In genomic region chr12:30061503-30062117, GRCm38 (mm10) we compare ENCODE assay signal across 24 mouse cellular contexts.
"Had no signal": no experiment of that assay in that cellular context is flagged by ENCODE, and none has a peak within 500 bp of the region (broad histone marks: within the 10 kb centered on the region; RNA-seq: fewer than 3 reads in every experiment).

No protein-coding gene starts in this region.

- H3K4me2 ChIP-seq: limb, embryonic 13.5 days; liver, embryonic 12.5 days; liver, embryonic 15.5 days; lung, embryonic 15.5 days; midbrain, embryonic 13.5 days; neural tube, embryonic 13.5 days had no signal

- H3K4me3 ChIP-seq: limb, embryonic 13.5 days; liver, embryonic 12.5 days; liver, embryonic 15.5 days; lung, embryonic 15.5 days; megakaryocyte, embryonic 14.5 days; midbrain, embryonic 10.5 days; midbrain, embryonic 13.5 days; myocyte; neural tube, embryonic 13.5 days had no signal

- H3K27ac ChIP-seq: limb, embryonic 13.5 days; liver, embryonic 12.5 days; liver, embryonic 15.5 days; lung, embryonic 15.5 days; midbrain, embryonic 10.5 days; midbrain, embryonic 13.5 days; neural tube, embryonic 13.5 days; stomach, postnatal 0 days had no signal

- H3K9me3 ChIP-seq: limb, embryonic 13.5 days; liver, embryonic 12.5 days; liver, embryonic 15.5 days; lung, embryonic 15.5 days; megakaryocyte, embryonic 14.5 days; midbrain, embryonic 10.5 days; midbrain, embryonic 13.5 days; neural tube, embryonic 13.5 days had no signal

- H3K4me1 ChIP-seq: liver, embryonic 12.5 days; liver, embryonic 15.5 days; lung, embryonic 15.5 days; megakaryocyte, embryonic 14.5 days; midbrain, embryonic 10.5 days; midbrain, embryonic 13.5 days; neural tube, embryonic 13.5 days had no signal

- ATAC-seq: liver, embryonic 12.5 days; midbrain, embryonic 13.5 days; midbrain, embryonic 16.5 days had no signal

- H3K9ac ChIP-seq: limb, embryonic 13.5 days; liver, embryonic 12.5 days; liver, embryonic 15.5 days; lung, embryonic 15.5 days; midbrain, embryonic 13.5 days; neural tube, embryonic 13.5 days had no signal

- DNase-seq: kidney, adult 18-20 months; kidney, adult 9 months; kidney, postnatal 14 days; kidney, postnatal 4 days; left cerebral cortex, postnatal 4 days; liver; lung, adult 18-20 months; lung, postnatal 10 days; lung, postnatal 36 days; retina, postnatal 1 day; right cerebral cortex, postnatal 25 days; thymus, adult 18-20 months; thymus, postnatal 14 days had no signal

- H3K36me3 ChIP-seq: limb, embryonic 13.5 days; liver, embryonic 12.5 days; liver, embryonic 15.5 days; lung, embryonic 15.5 days; midbrain, embryonic 10.5 days; midbrain, embryonic 13.5 days; neural tube, embryonic 13.5 days had no signal

- H3K27me3 ChIP-seq: liver, embryonic 12.5 days; liver, embryonic 15.5 days; lung, embryonic 15.5 days; megakaryocyte, embryonic 14.5 days; midbrain, embryonic 13.5 days; neural tube, embryonic 13.5 days had no signal
